In genomic region chr10:4105676-4106528, GRCm38 (mm10) we compare ENCODE assay signal across 8 mouse cellular contexts.
DNase-seq lines count a peak whose midpoint lies in the region; ATAC-seq and TF ChIP-seq lines count a peak whose summit lies in the region.

No protein-coding gene starts in this region.

- 33% methylated on average over 10 of the region's 10 CpGs for WGBS in heart, embryonic 16.5 days
- WGBS in liver, postnatal 0 days (ENCODE audit: insufficient replicate concordance) = 71% methylated on average over 10 of the region's 10 CpGs
- WGBS in small intestine, adult 2 months = 16% methylated on average over 10 of the region's 10 CpGs

- H3K4me3 ChIP-seq in brown adipose tissue, adult 24 weeks (ENCODE audit: insufficient read depth, low read depth, low read length) = no peak overlapping the region
- H3K4me3 ChIP-seq in heart, embryonic 16.5 days (ENCODE audit: low read length) = no peak overlapping the region
- no peak overlapping the region for H3K4me3 ChIP-seq in liver, postnatal 0 days (ENCODE audit: low read depth, low read length)
- no peak overlapping the region for H3K4me3 ChIP-seq in small intestine, adult 2 months (ENCODE audit: low read depth, low read length)

- no peak overlapping the region for H3K4me2 ChIP-seq in heart, embryonic 16.5 days (ENCODE audit: low read depth, low read length)
- H3K4me2 ChIP-seq in liver, postnatal 0 days (ENCODE audit: low read depth, low read length) = no peak overlapping the region

- peak overlapping the region; percentile 94 for H3K27ac ChIP-seq in brown adipose tissue, adult 24 weeks (replicated peaks; ENCODE audit: low read depth, low read length)
- H3K27ac ChIP-seq in heart, embryonic 16.5 days (ENCODE audit: low read length) = peak overlapping the region; percentile 70
- 0 out of 2 replicates have a peak overlapping the region, but pooled peaks have one; percentile 37 for H3K27ac ChIP-seq in liver, postnatal 0 days (ENCODE audit: low read depth)
- peak overlapping the region; percentile 71 for H3K27ac ChIP-seq in small intestine, adult 2 months (ENCODE audit: insufficient read depth, low read depth, low read length)

- H3K9ac ChIP-seq in heart, embryonic 16.5 days (ENCODE audit: low read length) = peak overlapping the region; percentile 28; the same call in 1 of the 2 replicates
- no peak overlapping the region for H3K9ac ChIP-seq in liver, postnatal 0 days (replicated peaks)

- H3K4me1 ChIP-seq in brown adipose tissue, adult 24 weeks (ENCODE audit: control insufficient read depth, insufficient read depth, insufficient read length, low read length) = peaks cover 17% of the 10 kb centered on the region; the same call in 1 of the 2 replicates
- peaks cover 24% of the 10 kb centered on the region for H3K4me1 ChIP-seq in heart, embryonic 16.5 days (ENCODE audit: control insufficient read depth, insufficient read depth, low read length)
- peaks cover 6% of the 10 kb centered on the region; the same call in 1 of the 2 replicates for H3K4me1 ChIP-seq in liver, postnatal 0 days (ENCODE audit: insufficient read depth)
- peaks cover 17% of the 10 kb centered on the region for H3K4me1 ChIP-seq in small intestine, adult 2 months (ENCODE audit: control insufficient read depth, insufficient read depth, insufficient read length, low read length)

- no peaks in the 10 kb centered on the region for H3K9me3 ChIP-seq in heart, embryonic 16.5 days (replicated peaks; ENCODE audit: control insufficient read depth, low read length)
- H3K9me3 ChIP-seq in liver, postnatal 0 days (ENCODE audit: low read length) = no peaks in the 10 kb centered on the region

- peak; percentile 63 for DNase-seq in MN1 (ENCODE audit: low spot score)
- peak; percentile 41 for DNase-seq in liver, postnatal 0 days
- no peak for DNase-seq in layer of hippocampus, adult 18-20 months (ENCODE audit: low spot score in 2 of 2)
- DNase-seq in layer of hippocampus, adult 8-10 months (ENCODE audit: low spot score in 2 of 2) = no peak

- H3K36me3 ChIP-seq in heart, embryonic 16.5 days (ENCODE audit: control insufficient read depth, insufficient read depth) = no peaks in the 10 kb centered on the region
- H3K36me3 ChIP-seq in liver, postnatal 0 days (replicated peaks; ENCODE audit: insufficient read depth, low read length) = peaks cover 5% of the 10 kb centered on the region
- no peaks in the 10 kb centered on the region for H3K36me3 ChIP-seq in small intestine, adult 2 months (ENCODE audit: control insufficient read depth, insufficient read depth, low read length)

- 0 out of 2 replicates have a peak, but pooled peaks have one; percentile 19 for TF ChIP-seq CTCF in liver, postnatal 0 days (IDR thresholded peaks at IDR 0.05; ENCODE audit: low read depth)
- peak; percentile 11; the same call in 1 of the 2 replicates for TF ChIP-seq CTCF in small intestine, adult 2 months (IDR thresholded peaks at IDR 0.05; ENCODE audit: extremely low read depth, insufficient read length, insufficient replicate concordance, low read depth, low read length)

- H3K27me3 ChIP-seq in heart, embryonic 16.5 days (ENCODE audit: control insufficient read depth, insufficient read depth, low read length) = no peaks in the 10 kb centered on the region
- H3K27me3 ChIP-seq in liver, postnatal 0 days (ENCODE audit: insufficient read depth, low read length) = no peaks in the 10 kb centered on the region
- no peaks in the 10 kb centered on the region for H3K27me3 ChIP-seq in small intestine, adult 2 months (ENCODE audit: control insufficient read depth, insufficient read depth, low read length)

- TF ChIP-seq POLR2A in small intestine, adult 2 months (IDR thresholded peaks at IDR 0.05; ENCODE audit: low read depth, low read length) = no peak

- no peak for ATAC-seq in heart, embryonic 16.5 days (replicated peaks; ENCODE audit: extremely low read depth, insufficient read depth, low FRiP score)
- peak; percentile 52 for ATAC-seq in liver, postnatal 0 days
- no peak for ATAC-seq in erythroid progenitor cell, adult 5-6 weeks (replicated peaks; ENCODE audit: low FRiP score, poor library complexity, severe bottlenecking)

- peak; percentile 25; the same call in 1 of the 2 replicates for TF ChIP-seq EP300 in liver, postnatal 0 days (IDR thresholded peaks at IDR 0.05; ENCODE audit: low read depth)

Comparison
In these comparisons a context has a peak if more than half of its experiments do, and no peak if none do; other contexts are left out.
1. DNase-seq: peak in MN1 (single experiment) and liver, postnatal 0 days (single experiment); none in layer of hippocampus, adult 18-20 months (0 of 2) and layer of hippocampus, adult 8-10 months (0 of 2).
2. H3K27ac ChIP-seq: peak in every context shown above with its lines; median percentile 94 in brown adipose tissue, adult 24 weeks; 71 in small intestine, adult 2 months; 70 in heart, embryonic 16.5 days; 37 in liver, postnatal 0 days.